Mouse (Mus musculus): ENCODE data around the gene Cdk14.

The Cdk14 gene

DNA sequence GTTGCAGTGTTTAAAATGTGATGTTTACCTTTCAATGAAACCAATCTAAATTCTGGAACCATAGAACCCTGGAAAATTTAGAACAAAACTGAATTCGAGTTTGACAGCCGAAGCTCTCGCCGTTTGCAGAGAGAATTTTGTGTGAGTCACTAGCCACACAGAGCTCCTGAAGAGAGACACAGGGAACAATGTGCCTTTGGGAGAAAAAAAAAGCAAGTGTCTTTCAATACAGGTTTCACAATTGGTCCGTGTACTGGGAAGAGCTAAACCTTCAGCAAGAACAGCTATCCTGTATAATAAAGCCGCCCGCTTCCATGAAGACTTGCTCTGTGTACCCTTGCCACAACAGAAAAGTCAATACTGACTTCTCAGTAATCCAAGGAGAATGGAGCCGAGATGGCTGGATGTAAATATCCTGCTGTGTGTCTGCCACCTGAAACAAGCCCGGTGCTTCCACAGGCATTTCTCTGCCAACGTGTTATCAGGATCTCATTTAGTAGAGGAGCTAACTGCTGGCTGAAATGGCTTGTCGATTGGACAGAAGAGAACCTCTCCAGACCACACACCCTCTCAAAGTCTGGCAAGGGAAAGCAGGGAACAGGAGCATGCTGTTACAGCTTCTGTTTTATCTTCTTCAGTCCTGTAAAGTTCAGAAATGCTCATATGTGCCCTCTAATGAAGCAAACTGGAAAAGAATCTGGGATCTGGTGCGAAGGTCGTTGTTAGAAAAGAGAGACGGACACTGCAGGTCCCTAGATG, 159.0 kb downstream of the Cdk14 start:
- DNase-seq = peak; percentile 38 to 46

DNA sequence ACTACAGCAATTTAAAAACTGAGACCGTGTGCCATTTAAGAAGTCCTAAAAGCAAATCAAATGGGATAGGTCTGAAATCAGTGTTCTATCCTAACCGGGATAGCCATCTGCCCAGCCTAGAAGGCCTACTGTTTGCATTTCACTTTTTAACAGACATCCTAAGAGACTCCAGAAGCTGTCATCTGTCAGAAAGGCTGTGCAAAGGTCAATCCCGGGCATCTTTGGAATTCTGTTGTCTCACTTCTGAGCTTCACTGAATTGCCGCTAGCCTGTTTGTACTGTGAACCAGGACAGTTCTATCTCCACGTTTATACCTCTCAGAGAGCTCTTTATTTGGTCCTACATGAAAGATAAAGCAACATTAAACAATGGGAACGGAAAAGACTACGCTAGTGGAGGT, 159.8 kb downstream of the Cdk14 start:
- DNase-seq = no peak

DNA sequence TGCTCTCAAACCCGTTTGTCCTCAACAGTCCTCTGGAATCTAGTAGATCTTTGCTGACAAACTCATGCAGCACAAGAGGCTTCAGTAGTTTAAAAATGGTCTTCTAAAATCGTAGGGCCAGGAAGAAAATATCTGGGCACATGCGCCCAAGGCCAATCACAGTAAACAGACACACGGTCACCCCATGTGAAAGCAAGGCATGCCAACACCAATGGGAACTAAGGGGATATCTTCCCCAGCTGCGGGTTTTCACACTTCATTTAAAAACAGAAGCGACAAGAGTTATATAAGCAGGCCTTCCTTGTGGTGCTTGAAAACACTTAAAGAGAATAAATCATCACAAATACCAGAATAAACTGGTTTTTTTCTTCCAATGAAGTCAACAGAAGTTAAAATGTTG, 165.7 kb downstream of the Cdk14 start:
- DNase-seq = no peak

DNA sequence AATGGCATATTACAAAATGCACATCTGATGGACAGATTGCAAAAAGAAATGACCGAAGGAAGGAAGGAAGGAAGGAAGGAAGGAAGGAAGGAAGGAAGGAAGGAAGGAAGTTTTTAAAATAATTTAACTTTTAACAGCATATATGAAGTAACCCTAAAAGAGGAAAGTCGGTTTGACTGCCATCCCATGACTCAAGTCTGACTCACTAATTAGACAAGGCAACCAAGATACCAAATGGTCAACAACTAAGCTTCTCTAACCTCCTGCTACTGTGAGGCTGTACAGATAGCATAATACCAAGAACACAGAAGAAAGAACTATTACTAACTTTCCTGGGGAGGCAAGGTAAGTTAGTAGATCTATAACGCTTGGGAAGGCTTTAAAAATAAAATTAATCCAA, 166.9 kb downstream of the Cdk14 start:
- no peak for DNase-seq

DNA sequence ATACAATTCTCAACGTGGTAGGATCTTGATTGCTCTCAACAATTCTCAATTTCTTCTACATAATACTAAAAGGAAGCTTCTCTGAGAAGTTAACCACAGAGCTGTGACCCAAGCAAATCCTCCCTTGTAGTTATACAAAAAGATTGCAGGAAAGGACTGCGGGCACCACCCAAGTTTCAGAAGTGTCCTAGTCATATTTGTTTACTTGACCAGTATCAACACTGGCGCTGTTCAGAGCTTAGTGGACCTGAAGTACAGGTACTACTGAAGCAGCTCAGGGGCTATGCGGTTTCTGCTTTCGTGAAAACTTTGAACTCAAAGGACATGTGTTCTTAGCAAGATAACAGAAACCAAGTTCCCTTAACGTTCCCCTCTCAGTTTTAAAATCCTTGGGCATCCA, 172.4 kb downstream of the Cdk14 start:
- no peak for DNase-seq

DNA sequence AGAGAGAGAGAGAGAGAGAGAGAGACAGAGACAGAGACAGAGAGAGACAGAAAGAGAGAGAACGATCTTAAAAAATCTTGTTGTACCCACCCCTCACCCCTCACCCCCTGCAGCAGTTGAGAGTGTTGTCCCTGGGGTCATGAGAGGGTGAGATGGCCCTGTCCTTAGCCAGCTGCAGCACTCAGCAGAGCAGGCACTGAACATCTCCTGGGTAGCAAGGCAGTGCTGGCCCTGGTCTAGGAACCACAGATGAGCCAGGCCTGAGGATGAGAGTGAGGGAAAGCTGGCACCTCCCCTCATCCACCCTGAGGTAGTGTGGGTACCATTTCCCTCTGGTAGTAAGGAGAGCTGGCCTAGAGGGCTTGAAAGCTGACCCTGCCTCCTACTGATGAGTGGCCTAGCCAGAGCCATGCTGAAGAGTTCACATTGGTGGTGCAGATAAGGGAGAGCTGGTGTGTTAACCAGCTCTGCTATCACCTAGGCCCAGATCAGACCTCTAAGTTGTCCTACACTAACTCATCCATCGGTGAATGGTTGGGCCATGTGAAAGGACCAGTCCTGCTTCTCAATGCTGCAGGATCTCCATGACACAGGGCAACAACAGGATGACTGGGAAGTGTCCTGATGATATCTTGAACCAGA, 173.5 kb downstream of the Cdk14 start:
- DNase-seq = no peak

DNA sequence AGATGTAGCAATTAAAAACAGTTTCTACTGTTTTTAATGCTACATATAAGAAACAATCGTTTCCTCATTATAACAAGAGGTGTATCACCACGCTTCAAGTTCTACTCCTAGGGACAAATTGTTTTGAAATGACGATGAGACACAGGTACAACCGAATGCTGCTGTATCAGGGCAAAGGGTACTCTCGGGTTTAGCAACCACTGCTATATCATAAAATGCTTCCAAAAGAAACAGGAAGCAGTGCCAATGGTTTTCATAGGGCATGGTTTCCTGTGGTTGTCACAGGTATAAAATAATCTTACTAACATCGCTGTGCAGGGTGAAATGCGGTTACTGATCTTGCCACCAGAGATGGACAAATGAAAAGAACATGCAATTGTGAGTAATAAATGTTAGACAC, 174.9 kb downstream of the Cdk14 start:
- DNase-seq = no peak

DNA sequence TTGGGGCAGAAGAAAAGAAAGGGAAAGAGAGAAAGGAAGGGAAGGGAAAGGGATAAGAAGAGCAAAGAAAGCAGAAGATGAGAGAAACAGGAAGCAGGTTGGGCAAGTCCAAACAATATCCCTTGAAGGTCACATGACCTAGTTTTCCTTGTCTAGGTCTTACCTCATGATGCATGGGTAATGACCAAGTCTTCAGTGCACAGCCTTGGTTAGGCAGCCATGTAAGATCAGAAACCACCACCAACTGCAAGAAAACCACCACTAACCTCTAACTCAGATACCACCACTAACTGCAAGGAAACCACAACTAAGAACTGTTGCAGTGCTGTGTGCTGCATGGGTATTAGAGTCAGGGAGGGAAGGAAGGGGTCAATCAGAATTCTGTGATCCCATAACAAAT, 176.5 kb downstream of the Cdk14 start:
- no peak for DNase-seq

DNA sequence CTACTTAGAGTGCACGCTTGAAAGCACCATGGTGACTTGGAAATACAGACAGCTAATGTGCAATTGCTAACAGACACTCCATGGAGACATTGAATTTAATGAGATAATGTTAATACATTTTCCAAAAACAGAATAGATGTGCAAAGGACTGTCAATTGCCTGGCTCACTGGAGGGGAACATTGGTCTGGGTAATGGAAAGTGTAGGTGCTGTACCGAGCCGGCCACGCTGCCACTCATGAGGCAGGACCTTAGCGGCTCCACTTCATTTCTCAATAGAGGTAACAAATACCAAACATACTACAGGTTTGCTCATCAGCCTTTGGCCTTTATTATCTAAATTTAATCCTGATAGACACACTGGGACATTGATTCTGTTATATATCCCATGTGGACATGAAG, 177.4 kb downstream of the Cdk14 start:
- no peak for DNase-seq

DNA sequence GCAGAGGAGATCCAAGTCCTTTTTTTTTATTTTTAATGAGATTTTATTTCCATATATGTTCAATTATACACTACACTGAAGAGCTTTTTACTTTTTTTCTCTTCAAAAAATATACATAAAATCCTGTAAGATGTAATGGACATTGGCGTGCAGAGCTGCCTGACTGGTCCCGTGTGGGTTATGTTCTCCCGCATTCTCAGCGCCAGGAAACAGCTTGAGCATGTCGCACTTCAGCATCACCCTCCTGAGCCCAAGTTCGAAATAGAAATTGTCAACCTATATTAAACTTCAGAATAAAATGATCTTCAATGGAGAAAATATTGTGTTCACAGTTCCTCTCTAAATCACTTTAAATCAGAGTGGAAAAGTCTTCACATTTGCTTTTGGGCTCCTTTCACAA, 179.0 kb downstream of the Cdk14 start:
- no peak for DNase-seq

DNA sequence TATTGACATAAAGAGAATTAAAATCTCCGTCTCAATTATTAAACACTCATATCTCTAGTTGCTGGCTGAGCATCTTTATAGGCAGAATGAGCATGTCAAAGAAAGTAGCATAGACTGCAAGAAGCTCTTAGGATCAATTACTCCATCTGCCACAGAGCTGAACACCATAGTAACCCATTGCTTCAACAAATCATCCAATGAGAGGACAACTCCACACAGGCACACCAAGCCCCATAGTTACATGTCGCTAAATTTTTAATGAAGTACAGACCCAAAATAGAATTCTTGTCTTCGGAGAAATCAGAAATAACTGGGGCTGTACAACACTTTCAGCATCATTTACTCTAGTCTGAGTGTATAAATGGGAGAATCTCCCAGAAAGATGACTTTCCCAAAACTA, 180.0 kb downstream of the Cdk14 start:
- DNase-seq = no peak

DNA sequence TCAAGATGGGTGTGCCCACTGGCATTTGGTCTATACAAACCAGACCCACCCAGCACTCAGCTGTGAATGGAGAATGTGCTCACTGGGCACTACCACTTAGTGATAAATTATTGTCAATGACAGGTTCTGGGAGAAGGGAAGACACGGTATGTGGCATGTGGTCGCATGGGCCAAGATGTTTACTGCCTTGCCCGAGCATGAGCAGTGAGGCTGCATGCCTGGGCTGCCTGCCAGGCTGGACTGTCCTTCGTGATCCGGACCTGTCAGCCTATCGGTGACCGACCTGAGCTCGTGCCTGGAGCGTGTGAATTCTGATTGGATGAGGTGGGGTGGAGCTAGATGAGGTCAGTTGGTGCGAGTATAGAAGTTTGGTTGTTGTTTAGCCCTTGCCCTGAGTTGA, 185.2 kb downstream of the Cdk14 start:
- peak in 1 of 2 experiments; percentile 18 for DNase-seq

DNA sequence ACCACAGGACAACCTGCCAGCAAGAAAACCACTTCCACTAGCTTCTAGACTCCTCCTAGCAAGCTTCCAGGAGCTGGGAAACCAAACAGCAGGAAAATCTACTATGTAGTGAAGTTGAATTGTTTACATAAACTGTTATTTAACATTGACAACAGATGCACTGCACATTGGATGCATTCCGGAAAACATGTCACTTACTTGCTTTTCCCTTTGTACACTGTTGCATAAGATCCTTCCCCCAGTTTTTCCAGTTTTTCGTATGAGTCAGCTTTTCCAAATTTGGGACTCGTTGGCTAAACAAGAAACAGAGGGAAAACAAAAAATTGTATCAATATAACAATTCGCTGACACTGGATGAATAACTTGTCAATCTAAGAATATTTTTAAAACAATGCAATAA, 193.1 kb downstream of the Cdk14 start:
- no peak for DNase-seq

DNA sequence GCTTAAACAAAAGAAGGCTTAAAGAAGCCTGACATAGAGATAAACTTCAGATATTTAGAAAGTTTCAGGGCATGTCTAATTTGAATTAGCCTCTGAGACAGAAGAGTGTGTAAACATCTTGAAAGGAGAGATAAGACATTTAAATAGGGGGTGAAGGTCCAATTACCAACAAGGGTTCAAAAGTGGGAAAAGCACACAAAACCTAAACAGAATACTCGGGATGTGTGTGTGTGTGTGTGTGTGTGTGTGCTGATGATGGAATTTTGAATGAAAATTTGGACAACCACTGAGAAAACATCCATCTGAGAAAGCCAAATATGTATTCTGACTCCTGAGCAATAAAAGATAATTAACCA, 208.4 kb downstream of the Cdk14 start:
- DNase-seq = no peak

DNA sequence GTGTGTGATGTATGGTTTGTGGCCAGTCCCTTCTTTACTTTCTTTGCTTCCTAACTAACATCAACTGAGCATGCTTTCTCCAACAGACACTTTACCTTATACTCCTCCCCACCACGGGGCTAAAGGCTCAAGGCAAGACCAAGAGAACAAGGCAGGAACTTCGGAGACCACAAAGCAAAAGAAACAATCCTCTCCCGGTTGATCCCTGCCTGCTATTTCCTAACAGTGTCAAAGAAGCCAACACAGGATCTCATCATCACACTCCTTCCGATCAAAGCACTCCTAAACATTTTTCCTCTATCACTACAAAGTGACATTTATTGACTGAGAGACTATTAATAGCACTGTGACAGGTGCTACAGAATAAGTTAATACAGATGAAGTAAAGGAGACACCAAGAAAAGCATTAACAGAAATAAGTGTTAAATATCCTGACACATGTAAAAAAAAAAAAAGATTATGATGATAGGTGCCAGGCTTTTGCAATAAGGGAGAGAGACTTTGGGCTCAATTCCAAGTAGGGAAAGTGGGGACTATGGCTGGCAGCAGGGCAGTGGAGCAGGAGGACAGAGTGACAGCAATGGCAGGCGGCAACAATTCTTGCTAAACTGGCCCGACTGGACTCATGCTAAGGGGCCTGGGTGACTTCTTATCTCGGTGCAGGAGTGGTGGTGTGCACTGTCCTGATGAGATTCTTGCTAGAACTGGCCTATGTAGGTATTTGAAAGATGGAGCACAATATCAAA, 208.9 kb downstream of the Cdk14 start:
- DNase-seq = peak in 1 of 2 experiments; percentile 12

DNA sequence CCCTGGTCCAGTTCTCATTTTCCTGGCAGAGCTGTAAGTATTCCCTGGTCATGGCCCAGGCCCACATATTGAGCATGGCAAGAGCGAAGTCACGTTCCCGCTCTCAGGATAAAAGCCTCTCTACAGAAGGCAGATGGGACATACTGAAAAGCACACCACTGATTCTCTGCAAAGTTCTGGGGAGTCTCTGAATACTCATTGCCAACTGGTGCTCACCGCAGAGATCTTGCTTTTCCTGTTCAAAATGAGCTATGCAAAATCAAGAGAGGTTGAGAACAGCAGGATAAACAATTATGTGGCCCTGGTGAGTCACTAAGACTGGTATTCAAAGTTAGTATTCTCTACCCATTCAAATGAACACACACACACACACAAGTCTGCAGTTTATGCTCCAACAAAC, 212.1 kb downstream of the Cdk14 start:
- DNase-seq = peak in 1 of 2 experiments; percentile 12

DNA sequence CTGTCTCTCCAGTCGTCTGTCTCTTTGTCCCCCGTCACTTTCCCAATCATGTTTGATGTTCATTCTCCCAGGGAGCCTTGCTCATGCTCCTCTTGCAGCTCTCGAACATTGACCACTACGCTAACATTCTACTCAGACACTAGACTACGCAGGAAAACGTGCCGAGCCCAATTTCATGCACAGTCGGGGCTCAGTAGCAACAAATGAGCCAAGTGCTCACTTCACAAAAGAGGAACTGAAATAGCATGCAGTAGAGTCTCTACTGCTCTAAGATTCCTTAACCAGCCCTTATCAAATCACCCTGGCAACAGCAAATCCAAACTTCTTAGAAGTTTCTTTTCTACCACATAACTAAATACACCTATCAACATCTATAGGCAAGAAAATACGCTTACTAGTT, 214.1 kb downstream of the Cdk14 start:
- peak; percentile 24 to 27 for DNase-seq

DNA sequence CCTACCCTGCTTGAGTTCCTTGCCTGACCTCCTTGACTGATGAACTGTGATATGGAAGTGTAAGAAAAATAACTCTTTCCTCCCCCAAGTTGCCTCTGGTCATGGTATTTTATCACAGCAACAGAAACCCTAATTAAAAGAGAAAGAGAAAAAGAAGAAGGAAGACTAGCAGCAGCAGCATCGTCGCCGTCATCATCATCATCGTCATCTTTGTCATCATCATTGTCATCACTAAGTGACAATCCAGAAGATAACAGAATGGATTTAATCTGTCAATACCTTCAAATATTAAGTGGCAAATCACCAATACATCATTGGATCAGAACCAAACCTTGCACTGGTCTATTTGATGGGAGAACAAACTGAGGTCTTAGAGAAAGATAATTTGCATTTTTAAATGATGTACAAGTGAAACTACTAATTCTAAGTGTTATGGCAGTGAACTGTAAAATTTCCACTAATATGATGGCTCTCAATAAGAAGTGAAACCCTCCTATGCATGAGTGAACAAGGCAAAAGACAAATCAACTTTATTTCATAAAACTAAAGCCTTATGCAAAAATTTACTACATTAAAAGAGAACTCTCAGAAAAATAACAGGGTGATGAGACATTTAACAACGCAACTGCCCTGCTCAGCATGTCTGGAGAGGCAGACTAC, 225.4 kb downstream of the Cdk14 start:
- DNase-seq = no peak

DNA sequence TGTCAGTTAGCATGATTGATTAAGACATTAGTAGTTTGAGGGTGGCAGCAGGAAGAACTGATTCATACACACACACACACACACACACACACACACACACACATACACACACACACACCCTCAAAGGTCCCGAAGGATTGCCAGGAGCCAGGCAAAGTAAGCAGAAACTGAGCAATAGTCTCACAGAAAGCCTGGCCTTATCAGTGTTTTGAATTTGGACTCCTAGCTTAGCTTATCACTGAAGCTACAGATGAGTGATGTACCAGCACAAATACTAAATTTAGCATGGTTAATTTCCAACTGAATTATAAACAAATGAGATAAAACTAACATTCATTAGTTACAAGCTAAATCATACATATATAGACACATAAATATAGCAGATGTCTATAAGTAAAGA, 230.5 kb downstream of the Cdk14 start:
- no peak for DNase-seq

DNA sequence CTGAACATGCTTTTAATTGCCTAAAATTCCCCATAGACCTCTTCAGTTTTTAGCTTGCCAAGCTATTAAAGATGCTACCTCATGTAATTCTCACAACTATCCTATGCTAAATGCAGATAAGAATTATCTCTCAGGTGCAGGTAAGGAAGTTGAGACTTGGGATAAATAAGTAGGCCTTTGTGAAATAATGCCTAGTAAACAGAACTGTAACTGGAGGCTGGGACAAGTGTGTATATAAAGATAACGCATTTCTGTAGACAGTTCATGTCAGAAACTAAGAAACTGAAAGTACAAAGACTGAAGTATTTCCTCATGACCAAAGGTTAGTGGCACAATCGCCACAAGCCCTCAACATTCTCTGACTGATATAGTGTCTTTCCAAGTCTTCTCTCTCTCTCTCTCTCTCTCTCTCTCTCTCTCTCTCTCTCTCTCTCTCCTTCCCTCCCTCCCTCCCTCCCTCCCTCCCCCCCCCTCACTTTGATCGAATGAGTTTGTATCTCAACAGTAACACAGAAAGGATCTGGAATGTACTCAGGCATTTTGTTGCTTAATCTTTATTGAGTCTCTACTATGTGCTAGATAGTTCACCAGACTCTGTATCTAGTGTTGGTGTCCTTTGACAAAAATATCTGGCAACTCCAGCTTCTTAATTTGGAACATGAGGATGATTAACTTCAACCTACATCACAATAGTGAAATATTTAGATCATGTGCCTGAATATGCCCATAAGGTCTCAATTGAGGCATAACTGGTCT, 233.9 kb downstream of the Cdk14 start:
- no peak for DNase-seq

DNA sequence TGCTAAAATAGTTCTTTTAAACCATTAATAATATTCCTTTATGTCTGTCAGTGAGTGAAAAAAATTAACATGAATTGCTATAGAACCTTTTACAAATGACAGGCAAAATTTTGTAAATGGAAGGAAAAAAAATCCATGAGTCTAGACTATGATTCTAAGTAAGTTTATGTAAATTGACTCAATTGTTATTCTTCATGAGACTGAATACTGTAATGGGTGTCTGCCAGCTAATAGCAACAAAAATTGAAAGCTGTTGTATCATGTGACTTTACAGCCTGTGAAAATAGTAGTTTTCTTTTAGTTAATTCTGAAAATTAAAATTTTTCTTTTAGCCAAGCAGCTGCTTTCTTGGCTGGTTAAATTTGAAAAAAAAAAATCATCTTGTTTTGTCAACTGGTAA, 234.6 kb downstream of the Cdk14 start:
- DNase-seq = no peak

DNA sequence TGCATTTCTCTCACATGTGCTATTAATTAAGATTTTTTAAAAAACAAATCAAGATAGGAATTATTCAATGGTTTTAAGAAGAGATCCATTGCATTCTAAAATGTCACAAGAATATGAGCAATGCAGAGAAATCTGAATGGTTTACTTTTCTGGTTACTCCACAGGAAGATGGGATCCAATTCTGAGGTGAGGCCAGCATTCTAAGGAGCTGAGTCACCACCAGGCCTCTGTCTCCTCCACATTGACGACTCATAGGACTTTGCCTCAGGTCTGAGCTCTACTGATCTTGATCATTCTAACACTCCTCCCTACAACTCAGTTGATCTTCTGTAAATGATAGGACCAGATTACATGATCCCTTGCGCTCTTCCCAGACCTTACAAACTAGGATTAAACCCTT, 239.4 kb downstream of the Cdk14 start:
- DNase-seq = no peak

DNA sequence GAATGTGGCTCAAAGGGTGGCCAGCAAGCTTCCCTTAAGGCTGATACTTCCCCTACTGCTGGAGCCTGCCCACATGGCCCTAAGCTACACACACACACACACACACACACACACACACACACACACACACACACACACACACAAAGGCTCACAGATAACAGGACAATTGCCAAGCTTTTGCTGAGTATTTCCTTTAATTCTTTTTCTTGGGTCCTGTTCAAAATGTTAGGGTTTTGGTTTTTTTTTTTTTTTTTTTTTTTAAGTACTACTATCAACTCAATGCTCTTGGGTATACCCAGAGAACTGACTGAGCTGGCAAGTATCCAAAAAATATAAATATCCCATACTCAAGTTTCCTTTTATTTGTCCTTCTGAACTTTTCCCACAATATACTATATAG, 239.8 kb downstream of the Cdk14 start:
- DNase-seq = peak; percentile 6 to 9
